Mouse (Mus musculus): ENCODE measurements around the gene 1500011B03Rik. TPM values are rescaled to one million over a fixed set of nuclear protein-coding genes. Genes with fewer than 3 reads are reported as not detected.

Gene 1500011B03Rik
- polyA plus RNA-seq, 1 experiment, result 223 TPM

DNA sequence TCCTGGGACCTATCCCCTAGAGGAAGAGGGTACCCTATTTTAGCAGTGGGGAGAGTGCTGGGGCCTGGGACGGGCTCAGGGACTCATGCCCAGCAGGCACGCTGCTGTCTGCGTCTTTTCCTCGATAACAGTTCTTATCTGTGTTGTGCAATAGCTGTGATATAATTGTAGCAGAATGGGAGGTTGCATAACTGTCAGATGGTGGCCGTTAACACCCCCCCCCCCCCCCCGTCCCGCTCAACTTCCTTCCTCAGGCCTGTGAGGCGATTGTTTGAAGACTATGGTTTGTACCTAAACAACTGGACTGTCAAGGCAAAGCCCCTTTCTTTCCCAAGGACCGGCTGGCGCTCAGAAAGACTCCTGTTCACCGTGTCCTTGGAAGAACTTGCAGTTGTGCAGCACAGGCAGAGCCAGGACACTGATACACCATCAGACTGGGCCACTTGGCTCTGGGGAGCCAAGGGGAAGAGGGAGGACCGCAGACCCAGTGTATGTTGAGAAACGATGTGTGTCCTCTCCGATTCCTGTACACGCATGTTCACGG is 38.6 kb downstream of the 1500011B03Rik start:
- no peak for DNase-seq (ENCODE audit: extremely low spot score in 1 of 2, low spot score in 1 of 2)

DNA sequence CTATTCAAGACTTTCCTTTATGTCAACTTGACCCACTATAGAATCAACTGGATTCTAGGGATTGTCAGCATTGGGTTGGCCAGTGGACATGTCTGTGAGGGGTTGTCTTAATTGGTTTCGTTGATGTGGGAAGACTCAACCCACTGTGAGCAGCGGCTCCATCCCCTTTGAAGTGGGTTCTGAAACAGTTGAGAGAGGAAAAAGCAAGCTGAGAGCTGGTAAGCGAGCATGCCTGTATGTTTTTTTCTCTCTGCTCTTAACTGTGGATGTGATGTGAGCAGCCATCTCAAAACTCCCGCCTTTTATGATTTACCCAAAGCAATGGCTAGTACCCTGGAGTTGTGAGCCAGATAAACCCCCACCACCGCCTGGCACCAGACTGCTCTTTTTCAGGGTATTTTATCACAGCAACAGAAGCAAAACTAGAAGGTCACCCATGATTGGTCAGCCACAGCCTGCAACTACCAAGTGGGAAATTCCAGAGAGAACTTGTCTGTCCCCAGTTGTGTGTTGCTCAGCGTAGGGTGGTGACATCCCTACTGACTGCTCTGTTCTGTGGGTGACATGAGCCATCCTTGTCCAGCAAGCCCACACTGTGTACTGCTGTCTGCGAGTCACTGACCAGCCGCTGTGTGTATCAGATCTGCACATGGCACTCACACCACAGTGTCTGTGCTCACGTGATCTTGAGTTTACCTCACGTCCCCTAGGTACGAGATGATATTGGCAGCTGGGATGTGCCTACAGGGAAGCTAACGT is 39.7 kb downstream of the 1500011B03Rik start:
- DNase-seq (ENCODE audit: extremely low spot score in 1 of 2, low spot score in 1 of 2), result no peak

DNA sequence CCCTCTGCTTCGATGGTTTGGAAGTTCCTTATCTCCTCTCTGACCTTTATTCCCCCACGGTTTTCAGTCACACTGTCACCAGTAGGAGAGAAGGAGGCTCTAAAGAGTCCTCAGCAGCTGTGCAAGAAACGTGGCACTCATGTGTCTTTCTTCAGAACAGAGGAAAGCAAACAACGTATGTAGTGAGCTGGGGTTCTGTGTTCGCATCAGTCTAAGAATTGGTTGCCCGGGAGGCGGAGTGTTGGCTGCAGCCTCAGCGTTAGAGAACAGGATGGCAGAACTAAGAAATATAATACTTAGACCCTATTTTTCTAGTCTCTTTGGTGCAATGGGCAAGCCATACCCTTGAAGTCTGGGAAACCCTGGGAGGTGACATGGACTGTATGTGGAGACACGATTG is 40.3 kb downstream of the 1500011B03Rik start:
- no peak for DNase-seq (ENCODE audit: extremely low spot score in 1 of 2, low spot score in 1 of 2)

DNA sequence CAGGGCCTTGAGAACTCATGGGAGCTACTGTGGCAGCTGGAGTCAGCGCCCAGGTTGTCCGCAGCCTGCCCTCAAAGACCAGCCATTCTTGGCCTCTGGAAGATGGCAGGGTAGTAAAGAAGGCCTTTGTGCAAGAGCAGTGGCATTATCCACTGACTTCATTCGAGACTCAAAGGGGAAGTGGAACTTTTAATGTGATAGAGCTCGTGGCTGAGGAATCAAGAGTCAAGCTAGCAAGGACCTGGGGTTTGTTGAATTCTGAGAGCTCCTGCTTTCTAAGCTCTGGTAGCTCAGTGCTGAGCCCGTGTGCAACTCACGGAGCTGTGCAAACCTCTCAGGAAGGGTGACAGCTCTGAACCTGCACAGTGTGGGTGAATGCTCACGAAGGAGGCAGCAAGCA is 42.4 kb downstream of the 1500011B03Rik start:
- DNase-seq (ENCODE audit: extremely low spot score in 1 of 2, low spot score in 1 of 2), result no peak

DNA sequence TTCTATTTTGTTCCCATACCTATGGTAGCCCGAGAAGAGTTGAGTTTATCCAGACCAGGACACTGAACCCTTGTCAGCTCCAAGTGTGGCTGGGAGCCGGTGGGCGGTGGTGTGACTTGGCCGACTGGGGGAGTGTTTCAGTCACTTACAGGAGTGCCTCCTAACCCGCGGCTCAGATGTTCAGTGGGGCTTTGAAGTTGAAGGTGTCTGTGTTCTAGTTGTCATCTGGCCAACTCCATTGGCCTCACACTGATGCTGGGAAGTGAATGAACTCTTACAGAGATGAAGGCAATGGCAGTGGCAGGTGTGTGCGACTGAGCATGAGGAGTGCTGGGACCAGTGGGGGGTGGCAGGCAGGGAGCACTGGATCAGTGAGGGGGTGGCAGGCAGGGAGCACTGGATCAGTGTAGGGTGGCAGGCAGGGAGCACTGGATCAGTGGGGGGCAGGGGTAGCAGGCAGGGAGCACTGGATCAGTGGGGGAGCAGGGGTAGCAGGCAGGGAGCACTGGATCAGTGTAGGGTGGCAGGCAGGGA is 43.2 kb downstream of the 1500011B03Rik start:
- DNase-seq (ENCODE audit: extremely low spot score in 1 of 2, low spot score in 1 of 2), result no peak

DNA sequence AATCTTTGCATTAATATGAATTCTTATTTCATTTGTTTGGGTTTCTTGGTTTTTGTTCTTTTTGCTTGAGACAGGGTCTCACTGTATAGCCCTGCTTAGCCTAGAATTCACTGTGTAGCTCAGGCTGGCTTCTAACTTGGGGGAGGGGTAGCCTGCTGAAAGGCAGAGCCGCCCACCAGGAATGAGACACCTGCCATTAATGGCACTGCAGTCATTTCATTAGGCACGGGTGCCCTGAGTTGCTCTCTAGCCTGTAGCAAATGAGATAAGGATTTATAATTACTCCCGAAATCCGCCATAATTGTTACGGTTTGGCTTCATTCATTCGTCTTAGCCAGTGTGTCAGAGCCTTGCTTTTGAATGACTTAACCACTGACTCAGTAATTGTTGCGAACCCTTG is 47.1 kb downstream of the 1500011B03Rik start:
- no peak for DNase-seq (ENCODE audit: extremely low spot score in 1 of 2, low spot score in 1 of 2)

DNA sequence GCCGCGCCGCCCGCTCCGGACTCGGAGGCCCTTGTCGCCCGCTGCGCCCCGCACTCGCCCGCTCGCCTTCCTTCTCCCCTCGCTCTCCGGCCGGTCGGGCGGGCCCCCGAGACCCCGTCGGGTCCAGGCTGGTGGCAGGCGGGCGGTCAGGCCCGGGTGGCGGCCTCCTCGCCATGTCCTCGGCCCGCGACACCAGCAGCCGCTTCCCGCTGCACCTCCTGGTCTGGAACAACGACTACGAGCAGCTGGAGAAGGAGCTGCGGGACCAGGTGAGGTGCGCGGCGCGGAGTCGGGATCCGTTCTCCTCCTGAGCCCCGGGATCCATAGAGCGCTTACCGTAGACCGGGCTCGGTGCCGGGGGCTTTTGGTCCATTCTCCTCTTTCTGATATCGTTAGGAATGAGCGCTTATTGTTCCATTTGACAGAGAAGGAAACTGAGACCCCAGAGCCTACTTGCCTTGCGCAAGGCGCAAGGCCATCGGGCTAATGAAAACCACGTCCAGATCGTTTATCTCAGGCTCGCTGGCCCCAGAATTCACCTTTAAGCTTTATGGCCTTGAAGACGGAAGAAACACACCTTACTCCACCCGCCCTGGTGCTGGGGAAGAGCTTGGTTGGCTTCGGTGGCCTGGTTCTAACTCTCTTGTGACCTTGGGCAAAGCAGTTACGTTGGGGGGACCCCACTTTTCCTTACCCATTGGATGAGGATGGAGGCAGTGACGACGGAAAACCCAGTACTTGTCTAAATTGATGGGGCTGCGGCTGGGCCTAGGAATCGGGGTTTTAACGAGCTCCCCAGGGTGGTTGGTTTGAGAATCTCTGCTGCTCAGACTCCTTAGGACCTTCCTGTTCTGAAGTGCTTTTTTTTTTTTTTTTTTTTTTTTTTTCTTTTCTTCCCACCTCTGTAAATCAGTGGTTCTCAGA is 48.0 kb downstream of the 1500011B03Rik start, which contains the start of gene Git2:
Git2 (minus strand) TSS at position 462 of the 924 bp plus-strand sequence.
- DNase-seq (ENCODE audit: extremely low spot score in 1 of 2, low spot score in 1 of 2), result no peak

DNA sequence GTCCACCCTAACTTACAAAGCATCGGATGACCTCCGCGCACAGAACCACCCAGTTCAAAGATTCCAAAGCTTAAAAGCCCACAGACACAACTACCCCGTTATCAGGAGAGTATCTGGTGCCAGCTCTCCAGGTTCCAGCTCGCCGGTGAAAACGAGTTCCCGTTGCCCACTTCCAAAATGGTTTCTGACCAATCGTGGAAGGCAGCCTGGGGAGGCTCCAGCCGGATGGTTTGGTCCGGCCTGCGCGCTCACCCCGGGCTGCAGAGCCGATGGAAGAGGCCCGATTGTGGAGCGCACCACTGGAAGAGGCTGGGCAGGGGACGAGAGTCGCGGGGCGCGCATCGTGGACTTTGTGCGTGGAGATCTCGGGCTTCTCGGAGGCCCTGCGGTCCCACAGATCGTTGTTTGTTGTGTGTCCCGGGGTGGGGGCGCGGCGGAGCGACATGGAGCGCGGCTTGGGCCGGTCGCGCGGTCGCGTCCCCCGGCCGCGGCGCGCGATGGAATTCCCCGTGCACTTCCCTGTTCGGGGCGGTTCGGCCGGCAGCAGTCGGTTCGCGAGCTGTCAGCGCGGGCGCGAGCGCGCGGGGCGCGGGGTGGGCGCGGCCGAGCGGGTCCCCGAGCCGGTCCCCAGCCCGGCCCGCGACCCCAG is 48.7 kb downstream of the 1500011B03Rik start, which contains the start of gene Ankrd13a:
Ankrd13a (plus strand) TSS at position 275 of the 649 bp plus-strand sequence.
- DNase-seq (ENCODE audit: extremely low spot score in 1 of 2, low spot score in 1 of 2), result peak; percentile 82 to 95

DNA sequence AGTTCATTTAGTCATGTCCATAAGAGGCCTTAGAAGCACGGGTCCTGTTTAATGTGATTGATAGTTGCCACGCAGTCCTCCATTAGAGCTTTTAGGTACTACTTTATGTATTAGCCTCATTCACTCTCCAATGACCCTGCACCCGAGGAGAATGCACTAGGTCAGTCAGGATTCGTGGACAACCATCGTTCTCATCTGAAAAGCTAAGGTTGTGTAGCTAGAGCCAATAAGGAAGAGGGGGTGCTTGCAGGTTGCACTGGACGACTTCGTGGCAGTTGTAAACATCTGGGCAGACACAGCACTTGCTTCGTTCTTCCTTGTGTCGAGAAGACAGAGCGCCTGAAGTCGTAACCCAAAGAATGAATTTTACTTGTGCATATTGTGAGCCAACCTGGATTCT is 49.5 kb downstream of the 1500011B03Rik start:
- DNase-seq (ENCODE audit: extremely low spot score in 1 of 2, low spot score in 1 of 2), result no peak

DNA sequence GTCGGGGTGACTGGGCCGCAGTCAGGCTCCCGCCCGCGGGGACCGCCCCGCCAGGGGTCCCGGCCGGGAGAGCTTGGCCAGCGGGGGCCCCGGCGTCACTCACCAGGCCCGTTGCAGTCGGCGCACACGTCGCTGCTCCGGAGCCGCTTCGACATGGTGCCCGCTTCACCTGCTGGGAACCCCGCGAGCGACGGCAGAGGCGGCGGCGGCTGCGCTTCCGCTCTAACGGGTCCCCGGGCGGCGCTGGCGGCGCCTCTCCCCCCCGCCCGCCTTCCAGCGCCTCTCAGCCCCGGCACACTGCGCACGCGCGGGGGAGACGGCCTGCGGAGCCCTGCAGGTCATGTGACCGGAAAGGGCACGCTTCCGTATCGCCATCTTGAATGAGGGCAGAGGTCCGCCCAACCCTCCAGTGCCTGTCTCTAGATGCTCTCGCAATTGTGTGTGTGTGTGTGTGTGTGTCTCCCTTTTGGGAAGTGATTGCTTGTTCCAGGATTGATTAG is 50.0 kb downstream of the 1500011B03Rik start:
- DNase-seq (ENCODE audit: extremely low spot score in 1 of 2, low spot score in 1 of 2), result peak; percentile 91 to 98

DNA sequence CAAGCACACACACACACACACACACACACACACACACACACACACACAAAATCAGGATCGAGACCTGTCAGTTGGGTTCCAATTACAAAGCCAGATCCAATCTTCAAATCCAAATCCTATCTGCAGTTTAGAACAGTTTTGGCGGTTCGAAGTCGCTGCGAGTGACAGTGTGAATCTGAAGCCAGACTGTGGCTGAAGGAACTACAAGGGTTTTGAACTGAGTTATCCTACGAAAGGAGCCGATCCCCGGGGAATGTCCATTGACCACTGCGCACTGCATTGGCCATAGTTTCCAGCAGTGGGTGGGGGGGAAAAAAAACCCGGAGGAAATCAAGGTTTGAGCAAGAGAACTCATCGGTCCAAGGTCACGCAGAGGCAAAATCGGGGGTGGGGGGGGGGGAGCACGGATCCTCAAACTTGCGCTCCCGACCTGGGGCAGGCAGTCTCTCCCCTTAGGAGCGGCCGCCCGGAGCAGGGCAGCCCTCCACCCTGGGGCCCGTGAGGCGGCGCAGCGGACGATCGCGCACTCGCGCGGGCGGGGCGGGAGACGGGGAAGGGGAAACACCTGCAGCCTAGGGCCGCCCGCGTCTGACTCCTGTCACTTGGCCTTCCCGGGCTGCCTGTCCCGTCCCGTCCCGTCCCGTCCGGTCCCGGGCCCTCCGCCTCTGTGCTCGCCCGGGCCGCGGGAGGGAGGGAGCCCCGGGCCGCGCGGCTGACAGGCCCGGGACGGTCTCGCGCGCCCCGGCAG is 50.6 kb downstream of the 1500011B03Rik start:
- DNase-seq (ENCODE audit: extremely low spot score in 1 of 2, low spot score in 1 of 2), result no peak

DNA sequence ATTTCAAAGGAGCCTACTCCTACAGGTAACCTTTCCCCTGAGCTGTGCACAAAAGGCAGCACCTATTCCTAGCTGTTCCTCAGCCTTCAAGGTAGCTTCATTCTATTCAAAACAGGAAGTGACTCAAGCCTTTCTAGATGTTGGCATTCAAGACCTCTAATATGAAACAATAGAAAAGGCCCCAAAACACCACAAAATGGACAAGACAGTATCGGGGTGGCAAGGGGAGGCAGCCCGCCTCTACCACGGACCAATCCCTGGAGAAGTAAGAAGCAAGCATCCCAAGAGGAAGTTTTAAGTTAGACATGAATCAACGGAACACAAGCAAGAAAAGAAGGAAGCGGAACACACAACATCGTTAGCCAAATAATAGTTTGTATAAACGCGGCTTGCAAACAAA is 51.5 kb downstream of the 1500011B03Rik start:
- DNase-seq (ENCODE audit: extremely low spot score in 1 of 2, low spot score in 1 of 2), result no peak

DNA sequence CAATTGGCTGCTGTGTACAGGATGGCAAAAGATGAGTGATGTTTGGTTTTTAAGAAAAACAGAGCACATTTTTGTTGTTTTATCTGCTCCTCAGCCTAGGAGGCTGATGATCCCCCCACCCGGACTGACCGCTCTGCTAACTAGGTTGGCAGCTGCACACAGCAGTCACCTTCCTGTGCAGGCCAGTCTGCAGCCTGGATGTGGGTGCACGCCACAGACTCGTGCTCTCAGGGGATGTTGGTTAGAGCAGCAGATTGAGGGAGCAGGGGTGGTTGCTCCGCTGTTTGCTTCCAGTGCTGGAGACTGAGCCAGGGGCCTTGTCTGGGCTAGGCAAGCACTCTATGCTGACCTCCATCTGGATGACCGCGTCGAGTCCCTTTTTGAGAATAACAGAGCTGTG is 53.5 kb downstream of the 1500011B03Rik start:
- no peak for DNase-seq (ENCODE audit: extremely low spot score in 1 of 2, low spot score in 1 of 2)

DNA sequence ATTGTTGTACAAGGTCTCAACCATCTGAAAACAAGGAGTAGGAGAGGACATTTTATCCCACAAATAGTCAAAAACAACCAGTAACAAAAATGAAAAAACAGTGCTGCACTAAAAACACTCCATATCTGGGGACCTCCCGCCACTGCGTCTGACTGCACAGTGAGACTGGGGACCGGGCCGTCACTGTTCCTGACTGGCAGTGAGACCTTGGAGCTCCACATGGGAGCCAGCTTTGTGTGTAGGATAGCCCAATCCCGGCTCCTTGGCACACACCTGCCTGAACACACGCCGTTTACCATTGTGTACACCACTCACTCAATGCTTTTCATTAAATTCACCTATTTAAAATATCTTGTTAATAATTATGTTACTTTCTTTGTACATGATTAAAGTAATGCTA is 56.1 kb downstream of the 1500011B03Rik start:
- no peak for DNase-seq (ENCODE audit: extremely low spot score in 1 of 2, low spot score in 1 of 2)

DNA sequence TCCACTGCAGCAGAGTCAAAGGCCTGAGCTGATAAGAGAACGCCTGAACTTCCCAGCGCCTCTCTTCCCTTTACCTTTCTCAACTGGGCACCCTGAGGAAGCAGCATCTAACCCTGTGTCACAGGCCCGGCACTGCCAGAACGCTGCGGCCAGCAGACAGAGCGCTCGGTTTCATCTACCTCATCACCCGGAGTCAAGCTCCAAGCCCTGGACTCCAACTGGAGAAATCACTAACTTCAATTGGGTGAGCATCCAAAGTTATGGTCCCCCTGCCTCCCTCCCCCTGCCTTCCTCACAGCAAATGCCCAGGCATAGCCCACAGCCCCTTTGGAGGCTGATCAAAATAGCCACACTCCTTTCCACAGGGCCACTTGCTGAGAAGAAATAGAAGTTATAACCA is 56.6 kb downstream of the 1500011B03Rik start:
- DNase-seq (ENCODE audit: extremely low spot score in 1 of 2, low spot score in 1 of 2), result no peak

DNA sequence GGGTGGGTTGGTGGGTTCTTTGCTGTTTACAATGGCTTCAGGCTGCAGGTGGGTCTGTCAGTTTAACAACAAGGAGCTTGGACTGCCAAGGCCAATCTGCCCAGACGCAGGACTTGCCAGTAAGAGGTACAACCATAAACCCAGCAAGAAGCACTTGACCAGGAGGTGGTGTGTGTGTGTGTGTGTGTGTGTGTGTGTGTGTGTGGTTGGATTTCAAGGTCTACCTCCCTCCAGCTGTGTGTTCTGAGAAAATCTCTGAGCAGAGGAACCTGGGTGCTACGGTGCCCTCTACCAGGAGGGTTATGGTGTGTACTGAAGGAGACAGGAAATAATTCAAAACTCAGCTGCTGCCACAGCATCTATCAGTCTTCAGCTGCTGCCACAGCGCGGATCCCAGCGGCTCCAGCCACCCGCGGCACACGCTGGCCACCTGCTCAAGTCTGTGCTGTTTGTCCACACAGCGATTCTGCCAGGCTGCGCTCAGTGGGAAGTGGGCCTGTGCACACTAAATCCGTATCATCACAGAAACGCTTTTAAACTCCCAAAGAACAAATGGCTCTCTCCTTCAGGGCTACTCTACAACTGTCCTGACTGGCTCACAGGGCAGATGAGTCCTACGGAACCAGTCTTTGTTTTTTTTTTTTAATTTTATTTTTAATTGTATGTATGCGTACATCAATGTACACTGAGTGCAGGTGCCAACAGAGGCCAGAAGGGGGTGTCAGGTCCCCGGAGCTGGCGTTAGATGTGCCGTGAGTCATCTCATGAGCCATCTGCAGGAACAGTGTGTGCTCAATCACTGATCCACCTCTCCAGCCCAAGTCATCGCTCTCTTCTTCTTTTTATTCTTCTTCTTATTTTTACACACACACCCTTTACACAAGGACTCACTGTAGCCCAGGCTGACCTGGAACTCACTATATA is 58.2 kb downstream of the 1500011B03Rik start:
- DNase-seq (ENCODE audit: extremely low spot score in 1 of 2, low spot score in 1 of 2), result peak in 1 of 2 experiments; percentile 37

DNA sequence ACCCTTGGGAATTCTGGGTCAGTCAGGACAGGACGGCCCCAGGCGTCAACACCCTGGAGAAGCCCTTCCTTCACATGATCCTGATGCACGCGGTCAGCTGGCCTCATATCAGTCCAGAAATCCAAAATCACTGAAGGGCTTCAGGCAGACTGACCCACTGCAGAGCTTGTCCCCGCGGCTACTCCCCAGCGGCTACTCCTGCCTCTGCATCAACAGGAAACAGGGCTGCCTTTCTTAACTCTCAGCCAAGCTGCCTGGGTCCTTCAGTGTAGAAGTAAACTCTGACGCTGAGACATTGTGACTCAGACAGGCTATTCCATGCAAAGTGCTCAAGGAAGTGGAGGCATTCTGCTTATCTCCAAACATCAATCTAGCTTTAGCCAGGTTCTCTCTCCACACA is 61.3 kb downstream of the 1500011B03Rik start:
- DNase-seq (ENCODE audit: extremely low spot score in 1 of 2, low spot score in 1 of 2), result no peak

DNA sequence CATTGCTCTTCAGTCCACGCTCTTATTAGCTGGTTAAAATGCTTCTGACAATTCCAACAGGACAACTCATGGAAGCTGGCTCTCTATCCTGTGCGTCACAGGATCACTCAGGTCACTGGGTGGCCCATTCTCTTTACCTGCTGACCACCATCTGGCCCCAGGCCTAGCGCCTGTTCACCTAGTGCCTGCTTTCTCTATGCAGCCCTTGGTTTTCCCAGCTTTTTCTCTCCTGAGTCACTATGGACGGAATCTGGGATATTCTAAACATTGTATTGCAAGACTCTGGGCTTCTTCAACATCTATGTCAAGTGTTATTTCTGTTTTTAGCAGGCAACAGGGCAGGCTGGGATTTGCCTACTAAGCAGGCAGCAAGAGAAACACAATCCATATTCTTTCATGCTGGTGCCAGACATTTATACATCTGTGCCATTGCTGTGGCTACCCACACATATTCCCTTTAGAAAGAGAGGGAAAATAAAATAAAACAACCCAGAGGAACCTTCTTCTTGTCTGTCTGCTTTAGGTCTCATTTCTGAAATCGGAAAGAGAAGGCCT is 63.7 kb downstream of the 1500011B03Rik start:
- DNase-seq (ENCODE audit: extremely low spot score in 1 of 2, low spot score in 1 of 2), result peak in 1 of 2 experiments; percentile 50
